Mouse (Mus musculus): Measurements from ENCODE around the gene Pde4dip. TPM values are rescaled to one million over a fixed set of nuclear protein-coding genes. Genes with fewer than 3 reads are reported as not detected.
A peak's percentile ranks its signal among the peaks of the same experiment; 100 is the strongest.

Gene Pde4dip
- polyA plus RNA-seq, 1 experiment from 2014 or later, result 115 TPM

DNA sequence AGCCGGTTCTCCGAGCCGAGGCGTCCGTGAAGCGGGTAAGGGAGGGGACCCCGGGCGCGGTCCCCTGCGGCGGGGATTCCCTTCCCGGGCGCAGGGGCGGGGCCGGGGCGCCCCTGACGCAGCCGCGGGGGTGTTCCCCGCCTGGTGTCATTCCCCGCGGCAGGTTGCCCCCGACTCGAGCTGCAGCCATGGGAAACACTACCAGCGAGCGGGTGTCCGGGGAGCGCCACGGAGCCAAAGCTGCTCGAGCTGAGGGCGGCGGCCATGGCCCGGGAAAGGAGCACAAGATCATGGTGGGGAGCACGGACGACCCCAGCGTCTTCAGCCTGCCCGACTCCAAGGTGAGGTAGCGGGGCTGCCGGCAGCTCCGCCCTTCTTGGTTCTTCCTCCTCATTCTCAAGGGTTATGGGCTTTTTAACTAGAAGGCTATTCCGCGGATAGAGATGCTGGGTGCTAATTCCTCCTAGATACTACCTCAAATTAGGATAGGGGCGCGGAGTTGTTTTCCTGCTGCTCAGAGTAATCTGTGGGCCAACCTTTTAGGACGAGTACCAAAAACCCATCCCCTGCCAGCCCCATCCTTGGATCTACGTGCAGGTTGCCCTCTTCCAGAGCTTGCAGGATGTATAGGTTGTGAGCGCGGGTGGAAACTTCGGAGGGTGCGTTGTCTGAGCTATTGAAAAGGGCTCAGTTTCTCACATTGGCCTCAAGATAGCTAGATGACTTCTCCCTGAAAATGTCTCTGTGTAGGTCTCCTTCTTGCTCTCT lies 229.9 kb downstream of the Pde4dip start:
- peak overlapping the region; percentile 64 for H3K4me2 ChIP-seq (ENCODE audit: low read depth, low read length)
- ATAC-seq (replicated peaks; ENCODE audit: extremely low read depth, insufficient read depth, low FRiP score), result peak; percentile 81
- peak overlapping the region; percentile 84 for H3K4me3 ChIP-seq (ENCODE audit: low read length)
- under 1% methylated on average over 47 of the region's 50 CpGs for WGBS
- H3K9me3 ChIP-seq (replicated peaks; ENCODE audit: control insufficient read depth, low read length), result peaks cover 4% of the 10 kb centered on the region
- peak overlapping the region; percentile 84 for H3K9ac ChIP-seq (ENCODE audit: low read length)
- H3K36me3 ChIP-seq (ENCODE audit: control insufficient read depth, insufficient read depth), result peaks cover 5% of the 10 kb centered on the region
- no peaks in the 10 kb centered on the region for H3K27me3 ChIP-seq (ENCODE audit: control insufficient read depth, insufficient read depth, low read length)
- H3K4me1 ChIP-seq (ENCODE audit: control insufficient read depth, insufficient read depth, low read length), result peaks cover 13% of the 10 kb centered on the region
- H3K27ac ChIP-seq (ENCODE audit: low read length), result peak overlapping the region; percentile 70

DNA sequence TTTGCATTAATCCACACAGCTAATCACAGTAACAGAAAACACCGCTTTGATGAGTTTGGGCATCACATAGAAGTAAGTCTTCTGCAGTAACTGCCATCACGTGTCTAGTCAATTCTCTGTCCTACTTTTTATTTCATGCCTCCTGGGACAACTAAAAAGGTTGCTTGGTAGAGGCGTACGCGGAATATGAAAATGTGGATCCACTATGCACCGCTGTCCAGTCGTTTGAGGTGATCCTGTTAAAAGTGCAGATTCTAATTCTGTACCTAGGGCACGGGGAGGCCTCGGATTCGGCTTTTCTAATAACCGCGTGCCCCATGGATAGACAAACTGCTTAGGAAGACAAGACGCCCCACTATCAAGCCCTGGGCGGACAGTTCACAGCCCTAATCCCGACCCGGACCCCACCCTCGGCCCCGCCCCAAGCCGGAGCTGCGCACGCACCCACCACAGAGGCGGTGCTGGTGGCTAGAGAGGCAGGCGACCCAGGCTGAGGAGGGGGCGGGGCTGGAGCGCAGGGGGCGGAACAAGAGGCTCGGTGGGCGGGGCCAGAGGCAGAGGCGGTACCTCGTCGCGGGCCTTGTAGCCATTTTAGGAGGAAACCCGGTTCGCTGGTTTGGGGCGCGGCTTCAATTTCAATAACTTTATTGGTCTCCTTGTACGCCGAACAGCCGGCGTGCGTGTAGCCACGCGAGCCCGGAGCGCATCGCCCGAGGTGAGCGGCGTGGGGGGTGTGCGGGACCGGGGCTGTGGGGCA lies 230.7 kb downstream of the Pde4dip start, which contains the start of gene Prkab2:
Gene Prkab2 (plus strand): TSS at position 539 of the 757 bp plus-strand sequence.
- Histone ChIP-seq H3K27ac (ENCODE audit: low read length) (peak within 1 kb of the TSS; percentile 70), H3K9me3 (replicated peaks; ENCODE audit: control insufficient read depth, low read length) (peaks cover 4% of the 10 kb centered on the region), H3K36me3 (ENCODE audit: control insufficient read depth, insufficient read depth) (peaks cover 1% of the 10 kb centered on the region; the same call in 1 of the 2 replicates), H3K4me2 (ENCODE audit: low read depth, low read length) (peak within 1 kb of the TSS; percentile 70), H3K9ac (ENCODE audit: low read length) (peak within 1 kb of the TSS; percentile 84), H3K4me3 (ENCODE audit: low read length) (peak within 1 kb of the TSS; percentile 84), H3K27me3 (ENCODE audit: control insufficient read depth, insufficient read depth, low read length) (no peaks in the 10 kb centered on the region), H3K4me1 (ENCODE audit: control insufficient read depth, insufficient read depth, low read length) (peaks cover 13% of the 10 kb centered on the region)
- peak; percentile 96 for ATAC-seq (replicated peaks; ENCODE audit: extremely low read depth, insufficient read depth, low FRiP score)
- 2% methylated on average over 42 of the region's 51 CpGs for WGBS

DNA sequence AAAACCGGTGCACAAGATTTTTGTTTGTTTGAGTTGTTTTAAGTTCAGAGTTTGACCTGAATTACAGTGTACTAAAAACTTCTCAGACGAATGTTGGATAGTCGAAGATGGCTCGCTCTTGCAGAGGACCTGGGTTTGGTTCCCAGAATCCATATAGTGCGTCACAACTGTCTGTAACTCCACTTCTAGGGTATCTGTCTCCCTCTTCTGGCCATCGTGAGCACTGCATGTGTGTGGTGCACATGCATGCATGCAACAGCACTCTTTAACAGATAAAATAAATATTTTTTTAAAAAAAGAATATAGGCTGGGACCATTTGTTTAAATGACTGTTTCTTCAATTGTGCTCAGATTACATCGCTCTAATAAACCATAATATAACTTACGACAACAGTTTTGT lies 233.6 kb downstream of the Pde4dip start:
- Histone ChIP-seq H3K27me3 (ENCODE audit: control insufficient read depth, insufficient read depth, low read length) (no peaks in the 10 kb centered on the region), H3K27ac (ENCODE audit: low read length) (no peak overlapping the region), H3K4me1 (ENCODE audit: control insufficient read depth, insufficient read depth, low read length) (peaks cover 22% of the 10 kb centered on the region), H3K9ac (ENCODE audit: low read length) (no peak overlapping the region), H3K4me2 (ENCODE audit: low read depth, low read length) (no peak overlapping the region), H3K9me3 (replicated peaks; ENCODE audit: control insufficient read depth, low read length) (peaks cover 4% of the 10 kb centered on the region), H3K4me3 (ENCODE audit: low read length) (no peak overlapping the region), H3K36me3 (ENCODE audit: control insufficient read depth, insufficient read depth) (no peaks in the 10 kb centered on the region)
- WGBS, result 85% methylated on average over 8 of the region's 8 CpGs
- ATAC-seq (replicated peaks; ENCODE audit: extremely low read depth, insufficient read depth, low FRiP score), result no peak

DNA sequence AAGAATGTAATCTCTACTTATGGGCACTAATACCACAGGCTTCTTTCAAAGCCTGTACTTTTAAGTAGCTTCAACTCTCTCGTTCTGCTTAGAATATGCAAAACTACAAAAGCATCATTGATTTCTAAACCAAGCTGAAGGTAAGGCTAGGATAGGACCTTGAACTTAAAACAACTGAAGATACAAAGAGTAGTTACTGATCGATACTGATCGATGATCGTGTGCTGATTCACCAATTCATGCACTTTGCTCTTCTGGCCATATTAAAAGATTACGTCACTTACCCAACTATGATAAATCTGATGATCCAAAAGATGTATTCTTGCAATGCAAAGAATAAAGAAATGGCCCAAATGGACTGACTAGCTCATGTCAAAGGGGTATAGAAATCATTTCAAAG lies 234.7 kb downstream of the Pde4dip start:
- no peak for ATAC-seq (replicated peaks; ENCODE audit: extremely low read depth, insufficient read depth, low FRiP score)
- Histone ChIP-seq H3K4me2 (ENCODE audit: low read depth, low read length) (no peak overlapping the region), H3K27me3 (ENCODE audit: control insufficient read depth, insufficient read depth, low read length) (no peaks in the 10 kb centered on the region), H3K27ac (ENCODE audit: low read length) (no peak overlapping the region), H3K9ac (ENCODE audit: low read length) (no peak overlapping the region), H3K9me3 (replicated peaks; ENCODE audit: control insufficient read depth, low read length) (peaks cover 4% of the 10 kb centered on the region), H3K4me3 (ENCODE audit: low read length) (no peak overlapping the region), H3K36me3 (ENCODE audit: control insufficient read depth, insufficient read depth) (no peaks in the 10 kb centered on the region), H3K4me1 (ENCODE audit: control insufficient read depth, insufficient read depth, low read length) (peaks cover 14% of the 10 kb centered on the region; the same call in 1 of the 2 replicates)
- WGBS, result 94% methylated on average over 5 of the region's 5 CpGs

DNA sequence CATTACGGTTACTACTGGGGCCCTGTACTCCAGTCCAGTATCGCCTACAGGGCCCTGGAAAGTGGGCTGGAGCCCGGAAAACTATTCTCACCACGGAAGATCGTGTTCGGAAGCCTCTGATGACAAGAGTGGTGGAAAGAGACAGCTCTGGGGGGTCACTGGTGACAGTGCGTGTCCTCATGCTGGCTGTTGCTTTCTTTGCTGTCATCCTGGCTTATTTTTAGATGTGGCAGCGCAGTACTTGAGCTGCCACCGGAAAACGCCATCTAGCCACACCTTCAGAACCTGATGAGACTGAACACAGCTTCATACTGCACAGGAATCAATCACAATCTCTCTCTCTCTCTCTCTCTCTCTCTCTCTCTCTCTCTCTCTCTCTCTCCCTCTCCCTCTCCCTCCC lies 236.9 kb downstream of the Pde4dip start:
- Histone ChIP-seq H3K4me2 (ENCODE audit: low read depth, low read length) (peak overlapping the region; percentile 49), H3K27ac (ENCODE audit: low read length) (peak overlapping the region; percentile 79), H3K4me3 (ENCODE audit: low read length) (peak overlapping the region; percentile 17)

DNA sequence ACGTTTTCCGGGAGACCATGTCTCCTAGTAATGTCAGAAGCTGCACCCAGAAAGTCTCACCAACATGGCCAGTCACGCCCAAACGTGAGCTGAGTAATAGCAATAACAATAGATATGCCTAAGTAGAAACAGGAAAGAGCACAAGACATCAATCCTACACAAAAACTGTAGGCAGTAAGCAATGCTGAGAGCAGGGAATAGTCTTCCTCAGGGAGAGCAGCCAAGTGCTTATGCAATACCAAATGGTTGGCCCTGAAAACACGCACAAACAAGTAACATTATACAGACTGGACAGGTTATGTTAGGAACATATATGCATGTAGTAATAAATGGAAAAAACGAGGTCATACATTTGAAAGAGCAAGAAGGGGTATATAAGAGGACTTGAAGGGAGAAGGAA lies 239.0 kb downstream of the Pde4dip start:
- no peaks in the 10 kb centered on the region for H3K9me3 ChIP-seq (replicated peaks; ENCODE audit: control insufficient read depth, low read length)
- H3K4me1 ChIP-seq (ENCODE audit: control insufficient read depth, insufficient read depth, low read length), result peaks cover 15% of the 10 kb centered on the region; the same call in 1 of the 2 replicates
- no peak for ATAC-seq (replicated peaks; ENCODE audit: extremely low read depth, insufficient read depth, low FRiP score)
- 76% methylated on average over 6 of the region's 6 CpGs for WGBS
- H3K36me3 ChIP-seq (ENCODE audit: control insufficient read depth, insufficient read depth), result no peaks in the 10 kb centered on the region
- no peaks in the 10 kb centered on the region for H3K27me3 ChIP-seq (ENCODE audit: control insufficient read depth, insufficient read depth, low read length)
- H3K4me2 ChIP-seq (ENCODE audit: low read depth, low read length), result no peak overlapping the region
- H3K9ac ChIP-seq (ENCODE audit: low read length), result no peak overlapping the region
- no peak overlapping the region for H3K27ac ChIP-seq (ENCODE audit: low read length)
- H3K4me3 ChIP-seq (ENCODE audit: low read length), result no peak overlapping the region

More for the DNA sequence above, 236.9 kb downstream of the Pde4dip start:
- H3K36me3 ChIP-seq (ENCODE audit: control insufficient read depth, insufficient read depth), result no peaks in the 10 kb centered on the region
- ATAC-seq (replicated peaks; ENCODE audit: extremely low read depth, insufficient read depth, low FRiP score), result peak; percentile 73
- peaks cover 4% of the 10 kb centered on the region for H3K9me3 ChIP-seq (replicated peaks; ENCODE audit: control insufficient read depth, low read length)
- no peaks in the 10 kb centered on the region for H3K27me3 ChIP-seq (ENCODE audit: control insufficient read depth, insufficient read depth, low read length)
- H3K9ac ChIP-seq (ENCODE audit: low read length), result peak overlapping the region; percentile 34; the same call in 1 of the 2 replicates
- 51% methylated on average over 10 of the region's 10 CpGs for WGBS
- peaks cover 15% of the 10 kb centered on the region; the same call in 1 of the 2 replicates for H3K4me1 ChIP-seq (ENCODE audit: control insufficient read depth, insufficient read depth, low read length)

DNA sequence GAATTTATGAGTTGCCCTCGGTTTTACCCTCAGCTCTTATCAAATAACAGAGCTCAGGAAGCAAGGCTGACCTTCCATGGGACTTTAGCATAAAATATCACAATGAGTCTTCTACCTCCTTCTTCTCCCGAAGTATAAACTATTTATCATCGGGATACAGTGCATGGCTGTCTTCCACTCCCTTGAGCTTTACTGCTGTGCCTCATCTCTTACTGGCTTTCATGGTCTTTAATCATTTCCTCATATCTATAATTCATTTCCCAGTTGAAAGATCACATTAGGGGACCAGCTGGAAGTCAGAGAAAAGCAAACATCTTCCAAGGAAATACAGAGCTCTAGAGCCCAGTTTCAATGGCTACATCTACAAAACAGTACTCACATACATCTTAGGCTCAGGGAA lies 239.5 kb downstream of the Pde4dip start:
- Histone ChIP-seq H3K9ac (ENCODE audit: low read length) (no peak overlapping the region), H3K27me3 (ENCODE audit: control insufficient read depth, insufficient read depth, low read length) (no peaks in the 10 kb centered on the region), H3K4me2 (ENCODE audit: low read depth, low read length) (no peak overlapping the region), H3K36me3 (ENCODE audit: control insufficient read depth, insufficient read depth) (no peaks in the 10 kb centered on the region), H3K4me3 (ENCODE audit: low read length) (no peak overlapping the region), H3K9me3 (replicated peaks; ENCODE audit: control insufficient read depth, low read length) (no peaks in the 10 kb centered on the region), H3K4me1 (ENCODE audit: control insufficient read depth, insufficient read depth, low read length) (peaks cover 15% of the 10 kb centered on the region; the same call in 1 of the 2 replicates), H3K27ac (ENCODE audit: low read length) (no peak overlapping the region)
- ATAC-seq (replicated peaks; ENCODE audit: extremely low read depth, insufficient read depth, low FRiP score), result no peak
- WGBS, result 65% methylated on average over 3 of the region's 3 CpGs

DNA sequence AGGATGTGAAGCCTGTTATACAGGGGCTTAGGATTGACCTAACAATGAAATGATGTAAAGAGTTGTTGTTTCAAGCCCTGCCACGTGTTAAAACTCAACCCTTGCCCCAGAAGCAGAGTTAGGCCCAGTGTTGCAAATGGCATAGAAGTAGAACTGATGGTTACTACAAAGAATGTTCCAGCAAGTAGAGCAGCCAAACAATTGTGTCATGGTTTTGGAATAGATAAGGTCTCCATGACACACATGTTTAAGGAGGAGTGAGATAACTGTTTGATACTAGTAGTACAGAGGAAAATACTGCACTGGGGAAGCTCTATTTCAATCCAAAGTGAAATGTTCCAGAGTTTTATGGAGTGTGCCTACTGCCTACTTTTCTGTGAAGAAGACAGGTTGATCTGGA lies 240.0 kb downstream of the Pde4dip start:
- H3K27ac ChIP-seq (ENCODE audit: low read length), result no peak overlapping the region
- H3K27me3 ChIP-seq (ENCODE audit: control insufficient read depth, insufficient read depth, low read length), result no peaks in the 10 kb centered on the region
- no peak overlapping the region for H3K9ac ChIP-seq (ENCODE audit: low read length)
- H3K36me3 ChIP-seq (ENCODE audit: control insufficient read depth, insufficient read depth), result no peaks in the 10 kb centered on the region
- no peak overlapping the region for H3K4me3 ChIP-seq (ENCODE audit: low read length)
- no peaks in the 10 kb centered on the region for H3K9me3 ChIP-seq (replicated peaks; ENCODE audit: control insufficient read depth, low read length)
- WGBS, result 32% methylated on average over 1 of the region's 1 CpGs
- ATAC-seq (replicated peaks; ENCODE audit: extremely low read depth, insufficient read depth, low FRiP score), result no peak
- peaks cover 15% of the 10 kb centered on the region; the same call in 1 of the 2 replicates for H3K4me1 ChIP-seq (ENCODE audit: control insufficient read depth, insufficient read depth, low read length)
- no peak overlapping the region for H3K4me2 ChIP-seq (ENCODE audit: low read depth, low read length)

DNA sequence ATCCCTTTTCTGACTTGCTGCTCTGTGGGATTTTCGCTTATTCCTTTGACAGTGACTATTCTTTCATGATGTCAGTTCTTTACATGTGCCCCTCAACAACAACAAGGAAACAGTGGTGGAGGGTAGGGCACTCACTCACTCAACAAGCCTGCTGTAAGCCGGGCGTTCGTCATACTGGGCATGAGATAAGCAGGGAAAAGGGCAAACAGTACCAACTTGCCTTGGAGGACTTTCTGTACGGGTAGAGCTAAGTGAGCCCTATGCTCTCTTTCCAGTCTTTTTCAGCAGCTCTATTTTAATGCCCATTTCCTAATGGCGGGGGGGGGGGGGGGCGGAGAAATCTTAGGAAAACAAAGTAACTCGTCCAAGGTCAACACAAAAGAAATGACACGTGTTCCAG lies 246.5 kb downstream of the Pde4dip start:
- H3K36me3 ChIP-seq (ENCODE audit: control insufficient read depth, insufficient read depth), result no peaks in the 10 kb centered on the region
- H3K27me3 ChIP-seq (ENCODE audit: control insufficient read depth, insufficient read depth, low read length), result no peaks in the 10 kb centered on the region
- H3K9me3 ChIP-seq (replicated peaks; ENCODE audit: control insufficient read depth, low read length), result no peaks in the 10 kb centered on the region
- no peaks in the 10 kb centered on the region for H3K4me1 ChIP-seq (ENCODE audit: control insufficient read depth, insufficient read depth, low read length)
- no peak overlapping the region for H3K4me3 ChIP-seq (ENCODE audit: low read length)
- 70% methylated on average over 9 of the region's 9 CpGs for WGBS
- no peak for ATAC-seq (replicated peaks; ENCODE audit: extremely low read depth, insufficient read depth, low FRiP score)
- H3K9ac ChIP-seq (ENCODE audit: low read length), result no peak overlapping the region
- no peak overlapping the region for H3K4me2 ChIP-seq (ENCODE audit: low read depth, low read length)
- H3K27ac ChIP-seq (ENCODE audit: low read length), result no peak overlapping the region

Measured in heart, embryonic 16.5 days (tissue).